Mouse (Mus musculus) midbrain, embryonic 10.5 days (tissue): ENCODE measurements around the gene Megf11. TPM values are rescaled to one million over a fixed set of nuclear protein-coding genes. Genes with fewer than 3 reads are reported as not detected.

Experiments
- DNase-seq: peaks from one replicate; pipeline ENCODE4 v3.0.0-alpha.2; 2017; ENCODE audit warnings: low spot score
- H3K27ac ChIP-seq: fragments of 300-500 bp; sonication (generic); replicated peaks from 2 replicates; pipeline ENCODE4 v1.5.1; 2016; ENCODE audit warnings: mild to moderate bottlenecking
- H3K27me3 ChIP-seq: fragments of 300-500 bp; sonication (generic); 2 replicates; pipeline ENCODE4 v1.6.1; 2016; ENCODE audit warnings: low read depth, mild to moderate bottlenecking; ENCODE audit not compliant: poor library complexity, severe bottlenecking
- H3K36me3 ChIP-seq: fragments of 300-500 bp; sonication (generic); 2 replicates; pipeline ENCODE4 v1.6.1; 2016; ENCODE audit warnings: mild to moderate bottlenecking, moderate library complexity
- H3K4me1 ChIP-seq: fragments of 300-500 bp; sonication (generic); 2 replicates; pipeline ENCODE4 v1.6.1; 2016
- H3K4me3 ChIP-seq: fragments of 300-500 bp; sonication (generic); 2 replicates; pipeline ENCODE4 v1.5.1; 2016; ENCODE audit warnings: mild to moderate bottlenecking, moderate library complexity
- H3K9me3 ChIP-seq: fragments of 300-500 bp; sonication (generic); replicated peaks from 2 replicates; pipeline ENCODE4 v1.6.1; 2016; ENCODE audit warnings: mild to moderate bottlenecking
- WGBS: fragments of 180-500 bp; shearing (Covaris S2); methylation state at CpG from one replicate; pipeline ENCODE4 v1.1.7; 2016; 5-methylcytosine and 5-hydroxymethylcytosine counted together
- polyA plus RNA-seq: library from polyadenylated mRNA; unstranded; fragments of >200 nt; fragmentation: Nextera tagmentation; extraction: Ambion mirVana; gene quantifications from 2 replicates; pipeline ENCODE4 v1.2.1, GENCODE M21; 2016

Megf11 gene
- polyA plus RNA-seq, 1 experiment from 2014 or later = 1.3 TPM

- Histone ChIP-seq H3K4me1 (peaks cover 8% of the 10 kb centered on the region; the same call in 1 of the 2 replicates), H3K9me3 (no peaks in the 10 kb centered on the region), H3K27ac (no peak overlapping the region), H3K36me3 (no peaks in the 10 kb centered on the region), H3K4me3 (no peak overlapping the region), H3K27me3 (no peaks in the 10 kb centered on the region)
- 77% methylated on average over 8 of the region's 8 CpGs for WGBS
- no peak for DNase-seq
Observed at GRCm38 (mm10) chr9:64402141-64402540, 16.7 kb downstream of the Megf11 start.

DNA sequence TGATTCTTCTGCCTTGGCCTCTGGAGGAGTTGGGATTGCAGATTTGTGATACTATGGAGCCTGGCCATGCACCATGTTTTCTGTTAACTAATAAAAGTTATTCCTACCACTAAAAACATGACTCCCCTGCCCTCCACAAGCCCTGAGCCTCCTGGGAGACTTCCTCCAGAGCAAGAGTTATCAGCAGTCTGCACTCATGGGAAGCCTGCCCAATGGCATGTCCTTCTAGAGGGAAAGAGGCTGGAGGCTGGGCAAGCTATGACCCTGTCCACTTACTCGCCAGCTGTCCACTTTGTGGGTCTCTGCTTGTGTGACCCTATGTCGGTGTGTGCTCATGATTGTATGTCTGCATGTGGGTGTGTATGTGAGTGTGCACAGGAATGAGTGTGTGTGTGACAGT, 21.4 kb downstream of the Megf11 start:
- H3K4me3 ChIP-seq = no peak overlapping the region
- no peaks in the 10 kb centered on the region for H3K36me3 ChIP-seq
- DNase-seq = no peak
- H3K4me1 ChIP-seq = peaks cover 4% of the 10 kb centered on the region; the same call in 1 of the 2 replicates
- H3K27me3 ChIP-seq = no peaks in the 10 kb centered on the region
- H3K9me3 ChIP-seq = no peaks in the 10 kb centered on the region
- no peak overlapping the region for H3K27ac ChIP-seq
- 80% methylated on average over 2 of the region's 2 CpGs for WGBS

DNA sequence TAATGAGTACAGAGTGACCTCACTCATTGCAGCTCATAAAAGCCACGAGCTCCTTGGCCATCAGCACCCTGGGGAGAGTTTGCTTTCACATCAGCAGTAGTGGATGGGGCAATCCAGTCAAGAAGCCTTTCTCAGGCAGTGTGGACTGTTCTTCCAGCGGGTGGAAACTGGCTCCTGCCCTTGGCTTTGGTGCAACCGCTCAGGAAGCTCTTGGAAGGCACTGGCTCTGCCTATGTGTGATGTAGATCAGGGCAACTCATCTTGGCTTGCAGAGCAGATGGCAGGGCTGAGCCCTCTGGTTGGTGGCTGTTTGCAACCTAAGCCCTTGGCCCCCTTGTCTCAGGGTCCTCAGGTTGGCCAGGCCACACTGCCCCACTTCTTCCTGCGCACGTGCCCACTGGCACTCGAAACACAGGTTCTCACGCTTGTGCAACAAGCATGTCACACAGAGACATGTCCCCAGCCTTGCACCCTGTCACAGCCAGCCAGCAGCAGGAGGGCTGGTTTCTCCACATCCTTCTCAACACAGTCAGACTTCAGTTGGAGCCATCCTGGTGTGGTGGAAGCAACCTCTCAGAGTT, 22.1 kb downstream of the Megf11 start:
- peaks cover under 1% of the 10 kb centered on the region; the same call in 1 of the 2 replicates for H3K4me1 ChIP-seq
- H3K4me3 ChIP-seq = no peak overlapping the region
- no peak for DNase-seq
- H3K36me3 ChIP-seq = no peaks in the 10 kb centered on the region
- H3K27ac ChIP-seq = no peak overlapping the region
- 86% methylated on average over 7 of the region's 7 CpGs for WGBS
- no peaks in the 10 kb centered on the region for H3K9me3 ChIP-seq
- H3K27me3 ChIP-seq = no peaks in the 10 kb centered on the region

DNA sequence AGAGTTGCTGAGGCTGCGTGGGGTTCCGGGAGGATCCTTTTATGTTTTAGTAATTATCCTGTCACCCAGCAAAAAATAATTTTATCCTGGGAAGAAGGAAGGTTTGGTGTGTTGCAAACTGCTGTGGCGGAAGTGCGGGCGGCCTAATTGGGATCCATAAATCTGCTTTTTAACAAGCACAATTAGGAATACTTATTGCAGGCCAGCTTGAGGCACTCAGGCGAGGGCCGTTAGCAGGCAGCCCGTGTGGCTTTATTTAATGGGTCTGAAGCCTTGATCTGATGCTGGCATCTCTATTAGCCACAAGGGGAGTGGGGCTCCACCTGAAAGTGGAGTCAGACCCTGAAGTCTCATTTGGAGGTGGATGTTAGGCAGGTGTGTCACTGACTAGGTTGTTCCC, 23.4 kb downstream of the Megf11 start:
- H3K9me3 ChIP-seq = no peaks in the 10 kb centered on the region
- no peak overlapping the region for H3K4me3 ChIP-seq
- no peak for DNase-seq
- H3K4me1 ChIP-seq = no peaks in the 10 kb centered on the region; the same call in 1 of the 2 replicates
- H3K36me3 ChIP-seq = no peaks in the 10 kb centered on the region
- H3K27ac ChIP-seq = no peak overlapping the region
- 85% methylated on average over 8 of the region's 8 CpGs for WGBS
- H3K27me3 ChIP-seq = no peaks in the 10 kb centered on the region

DNA sequence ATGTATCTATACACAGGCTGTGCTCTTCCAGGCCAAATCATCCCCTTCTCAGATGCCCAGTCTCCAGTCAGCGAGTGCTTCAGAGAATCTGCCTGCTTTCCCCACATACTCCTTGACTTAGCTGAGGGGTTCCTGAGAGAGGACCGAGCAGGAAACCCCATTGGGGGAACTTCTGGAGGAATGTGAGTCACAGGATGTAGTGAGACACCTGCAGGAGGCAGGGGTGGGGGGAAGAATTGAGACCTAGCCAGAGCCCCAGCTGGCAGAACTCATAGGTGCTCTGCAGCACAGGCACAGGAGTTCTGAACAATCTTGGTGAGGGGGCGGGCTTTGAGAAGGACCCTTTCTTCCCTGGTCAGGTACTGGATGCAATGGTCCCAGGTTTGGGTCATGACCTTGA, 35.0 kb downstream of the Megf11 start:
- no peaks in the 10 kb centered on the region for H3K27me3 ChIP-seq
- H3K4me1 ChIP-seq = no peaks in the 10 kb centered on the region
- H3K36me3 ChIP-seq = no peaks in the 10 kb centered on the region
- 90% methylated on average over 3 of the region's 3 CpGs for WGBS
- H3K9me3 ChIP-seq = no peaks in the 10 kb centered on the region
- H3K4me3 ChIP-seq = no peak overlapping the region
- no peak for DNase-seq
- H3K27ac ChIP-seq = no peak overlapping the region

GRCm38 (mm10) chr9:64421986-64422616, 36.7 kb downstream of the Megf11 start:
- Histone ChIP-seq H3K27me3 (no peaks in the 10 kb centered on the region), H3K27ac (no peak overlapping the region), H3K36me3 (no peaks in the 10 kb centered on the region), H3K4me1 (no peaks in the 10 kb centered on the region), H3K4me3 (no peak overlapping the region), H3K9me3 (no peaks in the 10 kb centered on the region)
- no peak for DNase-seq
- 89% methylated on average over 8 of the region's 8 CpGs for WGBS

DNA sequence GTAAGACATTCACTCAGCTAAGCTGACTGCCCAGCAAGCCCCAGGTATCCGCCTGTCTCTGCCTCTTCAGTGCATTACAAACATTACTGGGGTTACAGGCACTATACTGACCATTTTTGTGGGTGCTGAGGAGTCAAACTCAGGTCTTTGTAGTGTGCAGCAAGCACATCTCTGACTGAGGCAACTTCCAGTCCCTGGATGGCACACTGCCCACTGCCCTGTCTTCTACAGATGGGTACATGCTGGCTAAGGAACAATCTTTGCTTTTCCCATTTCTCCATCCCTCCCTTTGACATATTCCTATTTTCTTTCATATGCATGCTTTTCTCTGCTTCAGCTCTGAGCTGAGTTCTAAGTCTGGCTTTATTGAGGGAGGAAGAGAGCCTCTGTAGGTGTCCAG, 38.5 kb downstream of the Megf11 start:
- no peaks in the 10 kb centered on the region for H3K9me3 ChIP-seq
- H3K27ac ChIP-seq = no peak overlapping the region
- 77% methylated on average over 1 of the region's 1 CpGs for WGBS
- no peaks in the 10 kb centered on the region for H3K36me3 ChIP-seq
- H3K4me3 ChIP-seq = no peak overlapping the region
- H3K4me1 ChIP-seq = no peaks in the 10 kb centered on the region
- no peak for DNase-seq
- H3K27me3 ChIP-seq = no peaks in the 10 kb centered on the region

DNA sequence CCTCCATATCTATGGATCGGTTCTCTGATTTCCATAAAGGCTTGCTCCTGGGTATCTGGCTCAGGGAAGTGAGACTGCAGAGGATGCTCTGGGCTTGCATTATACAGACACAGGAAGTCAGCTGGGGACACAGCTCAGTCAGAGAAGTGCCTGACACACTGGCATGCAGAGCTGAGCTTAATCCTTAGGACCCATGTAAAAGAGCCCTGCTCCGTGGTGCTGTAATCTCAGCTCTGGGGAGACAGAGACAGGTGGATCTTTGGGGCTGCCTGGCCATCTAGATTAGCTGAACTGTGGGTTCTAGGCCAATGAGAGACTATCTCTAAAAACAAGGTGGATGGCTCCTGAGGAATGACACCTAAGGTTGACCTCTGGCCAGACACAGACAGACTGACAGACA, 50.7 kb downstream of the Megf11 start:
- no peak for DNase-seq
- Histone ChIP-seq H3K9me3 (no peaks in the 10 kb centered on the region), H3K27me3 (no peaks in the 10 kb centered on the region), H3K4me1 (no peaks in the 10 kb centered on the region), H3K27ac (no peak overlapping the region), H3K4me3 (no peak overlapping the region), H3K36me3 (no peaks in the 10 kb centered on the region)
- WGBS = 67% methylated on average over 2 of the region's 2 CpGs

GRCm38 (mm10) chr9:64440101-64440500, 54.7 kb downstream of the Megf11 start:
- 88% methylated on average over 7 of the region's 7 CpGs for WGBS
- Histone ChIP-seq H3K9me3 (no peaks in the 10 kb centered on the region), H3K27me3 (no peaks in the 10 kb centered on the region), H3K36me3 (no peaks in the 10 kb centered on the region), H3K4me3 (no peak overlapping the region), H3K4me1 (no peaks in the 10 kb centered on the region), H3K27ac (no peak overlapping the region)
- no peak for DNase-seq

- H3K4me3 ChIP-seq = no peak overlapping the region
- no peaks in the 10 kb centered on the region for H3K36me3 ChIP-seq
- WGBS = 87% methylated on average over 1 of the region's 1 CpGs
- peaks cover 10% of the 10 kb centered on the region; the same call in 1 of the 2 replicates for H3K27me3 ChIP-seq
- DNase-seq = no peak
- H3K9me3 ChIP-seq = no peaks in the 10 kb centered on the region
- peaks cover 23% of the 10 kb centered on the region for H3K4me1 ChIP-seq
- no peak overlapping the region for H3K27ac ChIP-seq
Observed at GRCm38 (mm10) chr9:64445981-64446380, 60.6 kb downstream of the Megf11 start.

GRCm38 (mm10) chr9:64447070-64447469, 61.6 kb downstream of the Megf11 start:
- Histone ChIP-seq H3K4me1 (peaks cover 23% of the 10 kb centered on the region), H3K4me3 (no peak overlapping the region), H3K27me3 (peaks cover 10% of the 10 kb centered on the region; the same call in 1 of the 2 replicates), H3K36me3 (no peaks in the 10 kb centered on the region), H3K9me3 (no peaks in the 10 kb centered on the region), H3K27ac (peak overlapping the region; percentile 57; the same call in 1 of the 2 replicates)
- WGBS = 28% methylated on average over 6 of the region's 6 CpGs
- no peak for DNase-seq

- no peak overlapping the region; the same call in 1 of the 2 replicates for H3K27ac ChIP-seq
- peaks cover 23% of the 10 kb centered on the region for H3K4me1 ChIP-seq
- H3K36me3 ChIP-seq = no peaks in the 10 kb centered on the region
- no peaks in the 10 kb centered on the region for H3K9me3 ChIP-seq
- no peak for DNase-seq
- H3K27me3 ChIP-seq = peaks cover 10% of the 10 kb centered on the region; the same call in 1 of the 2 replicates
- no peak overlapping the region for H3K4me3 ChIP-seq
- WGBS = 59% methylated on average over 6 of the region's 6 CpGs
Observed at GRCm38 (mm10) chr9:64447522-64447921, 62.1 kb downstream of the Megf11 start.

DNA sequence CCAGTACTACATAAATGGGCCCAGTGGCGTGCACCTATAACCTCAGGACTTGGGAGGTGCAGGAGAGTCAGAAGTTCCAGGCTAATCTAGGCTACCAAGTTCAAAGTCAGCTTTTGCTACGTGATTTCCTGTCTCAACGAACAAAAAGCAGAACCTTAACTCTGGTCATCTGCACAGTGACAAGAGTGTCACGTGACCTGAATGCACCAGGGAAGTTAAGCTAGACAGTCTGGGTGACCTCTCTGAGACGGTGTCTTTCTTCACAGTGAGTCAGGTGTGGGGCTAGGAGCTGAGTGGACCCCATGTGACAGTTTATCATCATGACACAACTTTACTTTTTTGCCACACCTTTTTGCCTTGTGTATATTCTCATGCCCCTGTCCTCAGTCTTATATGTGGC, 67.3 kb downstream of the Megf11 start:
- no peak for DNase-seq
- Histone ChIP-seq H3K27ac (no peak overlapping the region), H3K4me1 (peaks cover 21% of the 10 kb centered on the region), H3K27me3 (peaks cover 16% of the 10 kb centered on the region; the same call in 1 of the 2 replicates), H3K36me3 (no peaks in the 10 kb centered on the region), H3K9me3 (no peaks in the 10 kb centered on the region), H3K4me3 (no peak overlapping the region)
- WGBS = 81% methylated on average over 5 of the region's 5 CpGs
